Mouse (Mus musculus): ENCODE measurements at regions not wholly inside any gene's neighbourhood (a gene's known extent, or its start where the extent isn't known, plus 50 kb on each side); places are given as distances from the start of the nearest gene placed in this dataset.
"Not testable (repeated sequence)": the region's sequence is repeated elsewhere in the genome, so short reads cannot be mapped to it uniquely, and the experiment has no call there.

DNA sequence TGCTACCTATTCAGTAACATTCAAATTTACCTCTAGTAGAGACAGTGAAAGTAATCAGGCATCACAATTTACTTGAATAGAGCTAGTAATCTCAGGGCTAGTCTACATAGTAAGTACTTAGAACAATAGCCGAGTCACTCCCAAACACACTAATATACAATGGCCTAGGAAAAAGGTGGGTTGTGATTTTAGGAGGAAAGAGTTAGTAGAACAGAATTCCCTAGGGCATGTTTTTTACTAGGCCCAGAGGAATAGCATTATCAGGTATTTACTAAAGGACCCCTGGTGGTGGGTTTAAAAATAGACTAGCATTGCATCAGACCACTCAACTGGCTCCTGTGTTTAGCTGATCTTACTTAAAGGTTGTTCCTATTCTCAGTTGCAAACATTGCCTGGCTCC is 535.8 kb downstream of the Mat2b start:
- not testable (repeated sequence) for H3K9me3 ChIP-seq (ENCODE audit: control insufficient read depth, low read length); ATAC-seq; H3K27me3 ChIP-seq (replicated peaks; ENCODE audit: control insufficient read depth, insufficient read depth, low read length); H3K9ac ChIP-seq (ENCODE audit: low read depth, low read length); H3K4me3 ChIP-seq (ENCODE audit: low read length); H3K4me1 ChIP-seq (ENCODE audit: control insufficient read depth, insufficient read depth, low read depth, low read length); H3K36me3 ChIP-seq (ENCODE audit: control insufficient read depth, insufficient read depth, low read length); H3K4me2 ChIP-seq (ENCODE audit: low read length); H3K27ac ChIP-seq (ENCODE audit: low read depth, low read length)
- WGBS: 97% methylated on average over 1 of the region's 1 CpGs

DNA sequence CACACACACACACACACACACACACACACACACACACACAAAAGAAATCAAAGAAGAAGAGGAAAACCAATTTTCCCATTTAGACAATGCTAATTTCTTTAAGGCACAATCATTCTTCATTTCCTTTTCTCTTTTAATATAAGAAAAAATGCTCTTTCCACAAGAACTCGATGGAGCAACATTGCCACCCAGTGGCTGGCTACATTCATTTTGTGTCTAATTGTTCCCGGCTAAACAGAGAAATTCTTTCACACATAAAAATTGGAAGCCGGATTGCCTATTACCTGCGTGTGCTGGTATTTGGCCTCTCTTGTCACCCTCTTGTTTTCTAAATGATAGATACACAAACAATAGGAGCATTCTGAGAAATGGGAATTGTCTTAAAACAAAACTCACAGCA is 545.7 kb downstream of the Mat2b start:
- ATAC-seq: no peak
- WGBS: 8% methylated on average over 4 of the region's 4 CpGs
- Histone ChIP-seq H3K36me3 (ENCODE audit: control insufficient read depth, insufficient read depth, low read length) (no peaks in the 10 kb centered on the region), H3K4me1 (ENCODE audit: control insufficient read depth, insufficient read depth, low read depth, low read length) (peaks cover 4% of the 10 kb centered on the region), H3K4me3 (ENCODE audit: low read length) (no peak overlapping the region), H3K9me3 (ENCODE audit: control insufficient read depth, low read length) (no peaks in the 10 kb centered on the region), H3K27me3 (replicated peaks; ENCODE audit: control insufficient read depth, insufficient read depth, low read length) (no peaks in the 10 kb centered on the region), H3K4me2 (ENCODE audit: low read length) (peak overlapping the region; percentile 29), H3K27ac (ENCODE audit: low read depth, low read length) (no peak overlapping the region), H3K9ac (ENCODE audit: low read depth, low read length) (no peak overlapping the region; the same call in 1 of the 2 replicates)

DNA sequence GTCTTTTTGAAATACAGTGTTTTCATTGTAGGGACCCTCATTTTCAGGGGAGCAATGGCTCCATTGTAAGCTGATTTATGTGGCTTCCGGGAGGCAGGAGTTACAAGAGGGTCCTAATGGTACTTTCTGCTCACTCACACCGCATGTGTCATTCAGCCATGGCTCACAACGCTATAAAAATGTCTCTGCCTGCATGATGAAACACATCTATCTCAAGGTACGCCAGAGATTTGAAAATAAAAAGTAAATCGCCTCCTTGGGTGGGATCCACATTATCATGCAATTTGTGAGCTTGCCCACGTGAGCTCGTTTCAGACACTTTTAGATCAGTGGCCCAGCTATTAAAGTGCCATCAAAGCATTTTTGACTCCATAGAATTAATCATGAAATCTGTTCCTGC is 557.2 kb downstream of the Mat2b start:
- Histone ChIP-seq H3K36me3 (ENCODE audit: control insufficient read depth, insufficient read depth, low read length) (no peaks in the 10 kb centered on the region), H3K9me3 (ENCODE audit: control insufficient read depth, low read length) (no peaks in the 10 kb centered on the region), H3K27ac (ENCODE audit: low read depth, low read length) (no peak overlapping the region), H3K4me3 (ENCODE audit: low read length) (no peak overlapping the region), H3K4me1 (ENCODE audit: control insufficient read depth, insufficient read depth, low read depth, low read length) (no peaks in the 10 kb centered on the region), H3K4me2 (ENCODE audit: low read length) (no peak overlapping the region), H3K27me3 (replicated peaks; ENCODE audit: control insufficient read depth, insufficient read depth, low read length) (no peaks in the 10 kb centered on the region), H3K9ac (ENCODE audit: low read depth, low read length) (no peak overlapping the region)
- no peak for ATAC-seq
- 58% methylated on average over 7 of the region's 7 CpGs for WGBS

DNA sequence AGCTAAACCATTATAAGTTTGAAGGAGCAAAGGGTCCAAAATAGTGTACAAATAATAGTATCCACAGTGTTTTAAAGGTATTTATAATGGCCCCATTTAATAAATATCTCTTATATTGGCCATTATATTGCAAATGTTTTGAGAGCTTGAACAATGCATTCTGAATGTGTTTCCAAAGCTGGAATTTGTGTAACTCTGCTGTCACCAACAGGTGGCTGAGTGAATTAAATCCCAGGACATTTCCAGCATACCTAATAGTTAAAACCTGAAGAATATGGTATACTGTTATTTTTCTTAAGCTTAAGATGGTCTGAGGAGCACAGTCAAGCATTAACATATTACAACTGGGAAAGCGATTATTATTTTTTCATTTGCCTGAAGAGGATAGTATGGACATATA is 592.4 kb downstream of the Mat2b start:
- Histone ChIP-seq H3K27ac (ENCODE audit: low read depth, low read length) (no peak overlapping the region), H3K4me2 (ENCODE audit: low read length) (no peak overlapping the region), H3K9me3 (ENCODE audit: control insufficient read depth, low read length) (no peaks in the 10 kb centered on the region), H3K4me3 (ENCODE audit: low read length) (no peak overlapping the region), H3K27me3 (replicated peaks; ENCODE audit: control insufficient read depth, insufficient read depth, low read length) (no peaks in the 10 kb centered on the region), H3K4me1 (ENCODE audit: control insufficient read depth, insufficient read depth, low read depth, low read length) (no peaks in the 10 kb centered on the region), H3K9ac (ENCODE audit: low read depth, low read length) (no peak overlapping the region), H3K36me3 (ENCODE audit: control insufficient read depth, insufficient read depth, low read length) (no peaks in the 10 kb centered on the region)
- WGBS: 91% methylated on average over 1 of the region's 1 CpGs
- ATAC-seq: no peak

DNA sequence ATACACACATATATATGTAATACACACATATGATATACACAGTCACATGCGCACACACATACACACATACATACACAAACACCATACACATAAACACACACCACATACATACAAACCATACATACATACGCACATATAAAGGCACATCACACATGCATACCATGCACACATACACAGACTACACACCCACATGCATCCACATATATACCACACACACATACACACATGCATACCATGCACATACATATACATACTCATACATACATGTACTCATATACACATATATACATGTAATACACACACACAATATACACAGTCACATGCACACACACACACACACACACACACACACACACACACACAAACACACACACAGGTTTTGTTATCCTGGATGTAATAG is 620.7 kb downstream of the Mat2b start:
- 98% methylated on average over 2 of the region's 2 CpGs for WGBS
- Histone ChIP-seq H3K9ac (ENCODE audit: low read depth, low read length) (no peak overlapping the region), H3K4me1 (ENCODE audit: control insufficient read depth, insufficient read depth, low read depth, low read length) (no peaks in the 10 kb centered on the region), H3K27me3 (replicated peaks; ENCODE audit: control insufficient read depth, insufficient read depth, low read length) (no peaks in the 10 kb centered on the region), H3K9me3 (ENCODE audit: control insufficient read depth, low read length) (no peaks in the 10 kb centered on the region), H3K4me2 (ENCODE audit: low read length) (no peak overlapping the region), H3K4me3 (ENCODE audit: low read length) (no peak overlapping the region), H3K27ac (ENCODE audit: low read depth, low read length) (no peak overlapping the region), H3K36me3 (ENCODE audit: control insufficient read depth, insufficient read depth, low read length) (no peaks in the 10 kb centered on the region)
- ATAC-seq: no peak

DNA sequence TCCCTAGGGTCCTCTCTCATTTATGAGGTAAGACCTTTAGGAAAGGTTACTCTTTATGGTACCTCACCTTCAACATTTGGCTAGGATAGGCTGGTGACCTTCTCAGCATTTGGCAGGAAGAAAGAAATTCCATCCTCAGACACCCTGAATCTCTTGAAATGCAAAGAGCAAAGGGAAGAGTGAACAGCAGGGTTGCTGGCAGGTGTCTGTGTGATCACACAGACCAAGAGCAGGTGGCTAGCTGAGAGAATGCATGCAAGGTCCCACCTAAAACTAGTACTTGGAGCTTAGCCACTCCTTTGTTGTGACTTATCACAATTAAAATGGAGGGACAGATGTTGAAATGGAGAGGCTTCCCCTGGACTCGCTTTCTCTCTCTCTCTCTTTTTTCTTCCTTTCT is 644.5 kb downstream of the Mat2b start:
- no peak for ATAC-seq
- H3K27ac ChIP-seq (ENCODE audit: low read depth, low read length): no peak overlapping the region
- H3K4me3 ChIP-seq (ENCODE audit: low read length): no peak overlapping the region
- H3K4me2 ChIP-seq (ENCODE audit: low read length): no peak overlapping the region
- no peaks in the 10 kb centered on the region for H3K4me1 ChIP-seq (ENCODE audit: control insufficient read depth, insufficient read depth, low read depth, low read length)
- no peaks in the 10 kb centered on the region for H3K36me3 ChIP-seq (ENCODE audit: control insufficient read depth, insufficient read depth, low read length)
- 70% methylated on average over 1 of the region's 1 CpGs for WGBS
- H3K9me3 ChIP-seq (ENCODE audit: control insufficient read depth, low read length): no peaks in the 10 kb centered on the region
- H3K9ac ChIP-seq (ENCODE audit: low read depth, low read length): no peak overlapping the region
- H3K27me3 ChIP-seq (replicated peaks; ENCODE audit: control insufficient read depth, insufficient read depth, low read length): no peaks in the 10 kb centered on the region

DNA sequence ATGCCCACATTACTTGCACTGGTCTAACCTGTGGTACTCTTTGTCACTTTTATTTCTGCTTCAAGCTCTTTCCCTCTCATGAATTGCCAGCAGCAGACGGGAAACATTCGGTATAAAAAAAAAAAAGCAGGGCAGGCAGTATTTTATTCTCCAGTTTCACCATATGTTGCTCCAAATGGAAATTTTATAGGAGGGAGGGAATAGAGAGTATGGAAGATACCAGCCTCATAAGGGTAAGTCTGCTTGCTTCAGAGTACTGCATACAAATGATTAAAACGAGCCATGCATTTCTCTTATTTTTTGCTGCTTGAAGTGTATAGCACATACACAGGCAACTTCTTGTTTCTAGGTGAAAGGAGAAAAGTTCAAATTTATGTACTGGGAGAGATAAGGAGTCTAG is 667.5 kb downstream of the Mat2b start:
- H3K36me3 ChIP-seq (ENCODE audit: control insufficient read depth, insufficient read depth, low read length): no peaks in the 10 kb centered on the region
- H3K27ac ChIP-seq (ENCODE audit: low read depth, low read length): no peak overlapping the region
- no peak overlapping the region for H3K4me2 ChIP-seq (ENCODE audit: low read length)
- no peak overlapping the region for H3K4me3 ChIP-seq (ENCODE audit: low read length)
- H3K9ac ChIP-seq (ENCODE audit: low read depth, low read length): no peak overlapping the region
- no peak for ATAC-seq
- H3K9me3 ChIP-seq (ENCODE audit: control insufficient read depth, low read length): no peaks in the 10 kb centered on the region
- no peaks in the 10 kb centered on the region for H3K27me3 ChIP-seq (replicated peaks; ENCODE audit: control insufficient read depth, insufficient read depth, low read length)
- H3K4me1 ChIP-seq (ENCODE audit: control insufficient read depth, insufficient read depth, low read depth, low read length): no peaks in the 10 kb centered on the region
- WGBS: 79% methylated on average over 3 of the region's 3 CpGs

DNA sequence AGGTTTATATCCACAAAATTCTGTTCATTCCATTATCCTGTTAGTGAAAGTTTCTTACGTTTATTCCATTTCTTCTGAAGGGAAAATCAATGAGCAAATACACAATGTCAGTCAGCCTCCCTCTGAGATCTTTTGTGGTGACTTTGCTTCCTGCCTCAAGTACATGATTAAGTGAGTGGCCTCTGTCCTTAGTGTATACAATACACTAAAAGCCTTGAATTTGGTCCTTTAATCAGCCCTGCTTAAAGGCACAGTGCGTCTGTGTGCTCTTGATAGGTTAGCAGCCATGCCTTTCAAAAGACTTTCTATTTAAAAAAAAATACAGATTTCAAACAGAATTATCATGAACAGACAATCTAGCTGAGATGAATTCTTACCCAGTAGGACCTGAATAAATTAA is 695.5 kb downstream of the Mat2b start:
- H3K4me1 ChIP-seq (ENCODE audit: control insufficient read depth, insufficient read depth, low read depth, low read length): no peaks in the 10 kb centered on the region
- H3K36me3 ChIP-seq (ENCODE audit: control insufficient read depth, insufficient read depth, low read length): no peaks in the 10 kb centered on the region
- 22% methylated on average over 2 of the region's 2 CpGs for WGBS
- H3K27ac ChIP-seq (ENCODE audit: low read depth, low read length): no peak overlapping the region
- no peaks in the 10 kb centered on the region for H3K9me3 ChIP-seq (ENCODE audit: control insufficient read depth, low read length)
- no peaks in the 10 kb centered on the region for H3K27me3 ChIP-seq (replicated peaks; ENCODE audit: control insufficient read depth, insufficient read depth, low read length)
- H3K4me3 ChIP-seq (ENCODE audit: low read length): no peak overlapping the region
- no peak overlapping the region for H3K4me2 ChIP-seq (ENCODE audit: low read length)
- H3K9ac ChIP-seq (ENCODE audit: low read depth, low read length): no peak overlapping the region
- ATAC-seq: no peak

DNA sequence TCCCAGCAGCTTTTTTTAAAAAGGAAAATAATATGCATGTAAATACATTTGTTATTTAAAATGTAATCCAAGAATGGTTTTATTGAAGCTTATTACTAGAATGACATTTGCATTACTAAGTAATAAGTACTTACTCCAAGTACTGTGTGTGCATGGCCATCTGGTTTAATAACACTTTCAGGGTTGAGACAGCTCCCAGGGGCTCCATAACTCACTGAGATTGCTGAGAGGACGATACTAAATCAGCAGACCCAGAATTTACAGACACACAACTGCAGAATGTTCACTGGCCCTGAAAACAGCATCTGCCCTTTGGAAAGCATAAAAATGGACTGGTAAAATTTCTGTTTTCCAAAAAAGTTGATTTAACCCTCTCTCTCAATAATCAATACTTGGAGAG is 696.4 kb downstream of the Mat2b start:
- Histone ChIP-seq H3K4me3 (ENCODE audit: low read length) (no peak overlapping the region), H3K27me3 (replicated peaks; ENCODE audit: control insufficient read depth, insufficient read depth, low read length) (no peaks in the 10 kb centered on the region), H3K27ac (ENCODE audit: low read depth, low read length) (no peak overlapping the region), H3K4me2 (ENCODE audit: low read length) (no peak overlapping the region), H3K9me3 (ENCODE audit: control insufficient read depth, low read length) (no peaks in the 10 kb centered on the region), H3K9ac (ENCODE audit: low read depth, low read length) (no peak overlapping the region), H3K4me1 (ENCODE audit: control insufficient read depth, insufficient read depth, low read depth, low read length) (no peaks in the 10 kb centered on the region), H3K36me3 (ENCODE audit: control insufficient read depth, insufficient read depth, low read length) (no peaks in the 10 kb centered on the region)
- ATAC-seq: no peak
- WGBS: 20% methylated on average over 1 of the region's 1 CpGs

DNA sequence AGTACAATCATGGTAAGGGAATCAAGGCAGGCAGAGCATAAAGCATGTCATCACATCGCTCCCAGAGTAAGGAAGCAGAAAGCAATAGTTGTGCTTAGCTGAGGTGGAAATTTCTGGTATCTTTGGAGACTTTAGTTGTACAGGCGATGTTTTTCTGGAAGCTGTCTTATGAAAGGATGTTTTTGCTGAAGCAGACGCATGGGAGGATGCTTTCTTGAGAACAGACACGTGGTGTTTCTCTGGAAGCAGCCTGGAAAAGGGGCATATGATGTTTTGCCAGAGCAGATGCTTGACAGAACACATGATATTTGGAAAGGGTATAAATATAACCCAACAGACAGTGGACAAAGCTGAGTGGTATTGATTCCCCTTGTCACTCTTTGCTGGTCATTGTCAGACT is 722.4 kb downstream of the Mat2b start:
- Histone ChIP-seq H3K9ac (ENCODE audit: low read depth, low read length) (no peak overlapping the region), H3K27ac (ENCODE audit: low read depth, low read length) (no peak overlapping the region), H3K4me1 (ENCODE audit: control insufficient read depth, insufficient read depth, low read depth, low read length) (no peaks in the 10 kb centered on the region), H3K9me3 (ENCODE audit: control insufficient read depth, low read length) (no peaks in the 10 kb centered on the region), H3K36me3 (ENCODE audit: control insufficient read depth, insufficient read depth, low read length) (no peaks in the 10 kb centered on the region), H3K4me3 (ENCODE audit: low read length) (no peak overlapping the region), H3K27me3 (replicated peaks; ENCODE audit: control insufficient read depth, insufficient read depth, low read length) (no peaks in the 10 kb centered on the region), H3K4me2 (ENCODE audit: low read length) (no peak overlapping the region)
- ATAC-seq: no peak
- WGBS: 83% methylated on average over 4 of the region's 4 CpGs

Data from hindbrain, embryonic 16.5 days (tissue).